Mouse (Mus musculus): ENCODE data around the gene Gm281.

DNA sequence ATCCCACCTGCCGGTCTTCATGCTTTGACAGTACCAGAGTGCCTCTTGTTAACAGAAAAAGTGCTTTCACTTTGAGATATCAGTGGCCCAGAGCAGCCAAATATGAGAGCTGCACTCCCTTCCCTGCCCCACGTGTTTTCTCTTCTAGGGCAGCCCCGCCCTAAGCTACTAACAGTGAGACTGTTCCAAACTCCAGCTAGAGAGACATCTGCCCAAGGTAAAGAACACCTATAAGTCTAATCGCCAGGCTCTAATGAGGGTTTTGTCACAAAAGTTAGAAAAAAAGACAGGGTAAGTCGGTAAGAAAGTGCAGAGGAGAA lies 19.7 kb upstream of the Gm281 start:
- TF ChIP-seq CTCF (IDR thresholded peaks at IDR 0.05; ENCODE audit: borderline replicate concordance, control insufficient read depth, extremely low read depth, insufficient read depth, low read length, poor library complexity) (no peak), POLR2A (IDR thresholded peaks at IDR 0.05; ENCODE audit: control insufficient read depth, extremely low read depth, insufficient read depth, low read length, poor library complexity) (no peak)
